23 mouse cellular contexts compared by ENCODE assay signal in the genomic region with DNA sequence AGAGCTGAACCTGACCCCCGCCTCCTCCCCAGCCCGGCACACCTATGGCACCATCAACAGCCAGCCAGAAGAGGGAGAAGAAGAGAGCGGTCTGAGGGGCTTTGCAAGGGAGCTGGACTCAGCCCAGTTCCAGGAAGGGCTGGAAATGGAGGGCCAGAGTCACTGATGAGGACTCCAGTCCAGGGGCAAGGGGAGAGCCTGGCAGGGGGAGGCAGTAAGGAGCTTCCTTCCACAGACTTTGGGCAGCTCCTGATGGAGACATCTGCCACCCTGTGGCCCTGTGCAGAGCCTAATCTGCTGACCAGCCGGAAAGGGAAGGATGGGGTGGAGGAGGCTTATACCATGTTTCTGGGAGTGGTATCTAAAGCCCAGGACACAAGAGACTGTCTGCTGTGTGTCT. TPM values are rescaled to one million over a fixed set of nuclear protein-coding genes. Genes with fewer than 3 reads are reported as not detected.
"Had no signal": no experiment of that assay in that cellular context is flagged by ENCODE, and none has a peak within 500 bp of the region (broad histone marks: within the 10 kb centered on the region; RNA-seq: fewer than 3 reads in every experiment).

No protein-coding gene starts in this region.

- H3K4me1 ChIP-seq: hindbrain, embryonic 13.5 days; hindbrain, embryonic 15.5 days; kidney, embryonic 15.5 days; limb, embryonic 10.5 days; limb, embryonic 12.5 days; liver, embryonic 15.5 days had no signal

- H3K9ac ChIP-seq: heart, embryonic 12.5 days; hindbrain, embryonic 13.5 days; hindbrain, embryonic 15.5 days; kidney, embryonic 15.5 days; limb, embryonic 12.5 days; liver, embryonic 13.5 days; liver, embryonic 15.5 days had no signal

- H3K4me2 ChIP-seq: heart, embryonic 12.5 days; hindbrain, embryonic 13.5 days; hindbrain, embryonic 15.5 days; kidney, embryonic 15.5 days; limb, embryonic 12.5 days; liver, embryonic 11.5 days; liver, embryonic 13.5 days; liver, embryonic 15.5 days had no signal

- H3K27ac ChIP-seq: gastrocnemius, adult 2 months; heart, embryonic 10.5 days; hindbrain, embryonic 10.5 days; hindbrain, embryonic 13.5 days; hindbrain, embryonic 15.5 days; kidney, embryonic 15.5 days; kidney, postnatal 0 days; limb, embryonic 10.5 days; limb, embryonic 12.5 days; liver, embryonic 13.5 days; liver, embryonic 15.5 days had no signal

- H3K36me3 ChIP-seq: heart, embryonic 10.5 days; heart, embryonic 12.5 days; hindbrain, embryonic 10.5 days; hindbrain, embryonic 15.5 days; kidney, embryonic 15.5 days; limb, embryonic 10.5 days; limb, embryonic 12.5 days; liver, embryonic 13.5 days; liver, embryonic 15.5 days had no signal

- DNase-seq: gastrocnemius, adult 2 months; gastrocnemius, postnatal 10 days; gastrocnemius, postnatal 25 days; heart, adult 18-20 months; heart, postnatal 10 days; heart, postnatal 4 days; layer of hippocampus, adult 9-11 months; layer of hippocampus, postnatal 36 days; liver; liver, embryonic 13.5 days had no signal

- H3K4me3 ChIP-seq: gastrocnemius, adult 2 months; heart, embryonic 10.5 days; heart, embryonic 12.5 days; hindbrain, embryonic 10.5 days; hindbrain, embryonic 13.5 days; hindbrain, embryonic 15.5 days; kidney, embryonic 15.5 days; limb, embryonic 10.5 days; limb, embryonic 12.5 days; liver, embryonic 13.5 days; liver, embryonic 15.5 days had no signal

- H3K27me3 ChIP-seq: hindbrain, embryonic 13.5 days; hindbrain, embryonic 15.5 days; kidney, embryonic 15.5 days; limb, embryonic 12.5 days; liver, embryonic 13.5 days; liver, embryonic 15.5 days had no signal

- ATAC-seq: inflammation-experienced regulatory T-cells, adult 6 months had no signal

- H3K9me3 ChIP-seq: heart, embryonic 10.5 days; heart, embryonic 12.5 days; hindbrain, embryonic 10.5 days; hindbrain, embryonic 13.5 days; hindbrain, embryonic 15.5 days; kidney, embryonic 15.5 days; limb, embryonic 10.5 days; limb, embryonic 12.5 days; liver, embryonic 13.5 days; liver, embryonic 15.5 days had no signal

RNA-seq across cellular contexts. Expression of a gene that starts 13.1 kb away (rescaled TPM):
- polyA plus RNA-seq: heart, embryonic 12.5 days; heart, embryonic 16.5 days; inflammation-experienced regulatory T-cells, adult 6 months; liver, embryonic 11.5 days; liver, embryonic 15.5 days had no signal
